Mouse (Mus musculus): ENCODE measurements at regions not wholly inside any gene's neighbourhood (a gene's known extent, or its start where the extent isn't known, plus 50 kb on each side); places are given as distances from the start of the nearest gene placed in this dataset.

GRCm38 (mm10) chr19:60148313-60148965 is 78.1 kb downstream of the Fam204a start:
- DNase-seq (ENCODE audit: low spot score in 2 of 2): no peak
- intact Hi-C loops (cut with DNase I): loop anchor here (10.0 kb wide), 3 partner anchors 166 to 734 kb away; partner anchors contain the start of gene Rab11fip2

GRCm38 (mm10) chr19:60146451-60147190 is 79.9 kb downstream of the Fam204a start:
- intact Hi-C loops (cut with DNase I): loop anchor here (10.0 kb wide), 3 partner anchors 168 to 732 kb away; partner anchors contain the start of gene Rab11fip2
- DNase-seq (ENCODE audit: low spot score in 2 of 2): no peak

- no peak for DNase-seq (ENCODE audit: low spot score in 2 of 2)
- intact Hi-C loops (cut with DNase I): loop anchor here (2.0 to 10.0 kb wide), 4 partner anchors 170 to 730 kb away; partner anchors contain the start of gene Rab11fip2
Observed at GRCm38 (mm10) chr19:60145242-60145641, 81.3 kb downstream of the Fam204a start.

- intact Hi-C loops (cut with DNase I): loop anchor here (2.0 to 10.0 kb wide), 5 partner anchors 170 to 730 kb away; partner anchors contain the start of gene Rab11fip2
- DNase-seq (ENCODE audit: low spot score in 2 of 2): peak; percentile 78 to 85
Observed at GRCm38 (mm10) chr19:60144336-60144989, 82.0 kb downstream of the Fam204a start.

- intact Hi-C loops (cut with DNase I): no loop called here
- no peak for DNase-seq (ENCODE audit: low spot score in 2 of 2)
Observed at GRCm38 (mm10) chr19:60138881-60139280, 87.6 kb downstream of the Fam204a start.

- intact Hi-C loops (cut with DNase I): no loop called here
- no peak for DNase-seq (ENCODE audit: low spot score in 2 of 2)
Observed at GRCm38 (mm10) chr19:60136491-60136890, 90.0 kb downstream of the Fam204a start.

GRCm38 (mm10) chr19:60134447-60135328 is 91.8 kb downstream of the Fam204a start:
- no peak for DNase-seq (ENCODE audit: low spot score in 2 of 2)

GRCm38 (mm10) chr19:60129635-60130034 is 96.9 kb downstream of the Fam204a start:
- no peak for DNase-seq (ENCODE audit: low spot score in 2 of 2)
- intact Hi-C loops (cut with DNase I): no loop called here

More at GRCm38 (mm10) chr19:60134447-60135328, 91.8 kb downstream of the Fam204a start:
- intact Hi-C loops (cut with DNase I): no loop called here

- intact Hi-C loops (cut with DNase I): no loop called here
- no peak for DNase-seq (ENCODE audit: low spot score in 2 of 2)
Observed at GRCm38 (mm10) chr19:60124638-60125037, 101.9 kb downstream of the Fam204a start.

- intact Hi-C loops (cut with DNase I): no loop called here
Observed at GRCm38 (mm10) chr19:60120917-60121316, 105.6 kb downstream of the Fam204a start.

GRCm38 (mm10) chr19:60119051-60119450 is 107.5 kb downstream of the Fam204a start:
- DNase-seq (ENCODE audit: low spot score in 2 of 2): no peak
- intact Hi-C loops (cut with DNase I): no loop called here

More at GRCm38 (mm10) chr19:60120917-60121316, 105.6 kb downstream of the Fam204a start:
- DNase-seq (ENCODE audit: low spot score in 2 of 2): no peak

- intact Hi-C loops (cut with DNase I): no loop called here
- DNase-seq (ENCODE audit: low spot score in 2 of 2): no peak
Observed at GRCm38 (mm10) chr19:60113666-60114388, 112.7 kb downstream of the Fam204a start.

- no peak for DNase-seq (ENCODE audit: low spot score in 2 of 2)
- intact Hi-C loops (cut with DNase I): no loop called here
Observed at GRCm38 (mm10) chr19:60110278-60110677, 116.2 kb downstream of the Fam204a start.

GRCm38 (mm10) chr19:60109488-60109887 is 117.0 kb downstream of the Fam204a start:
- DNase-seq (ENCODE audit: low spot score in 2 of 2): no peak
- intact Hi-C loops (cut with DNase I): no loop called here

- intact Hi-C loops (cut with DNase I): no loop called here
- no peak for DNase-seq (ENCODE audit: low spot score in 2 of 2)
Observed at GRCm38 (mm10) chr19:60097915-60098314, 128.6 kb downstream of the Fam204a start.

GRCm38 (mm10) chr19:60074986-60075385 is 131.5 kb upstream of the Rab11fip2 start:
- DNase-seq (ENCODE audit: low spot score in 2 of 2): no peak
- intact Hi-C loops (cut with DNase I): no loop called here

- DNase-seq (ENCODE audit: low spot score in 2 of 2): no peak
- intact Hi-C loops (cut with DNase I): no loop called here
Observed at GRCm38 (mm10) chr19:60073328-60073727, 129.9 kb upstream of the Rab11fip2 start.

- no peak for DNase-seq (ENCODE audit: low spot score in 2 of 2)
- intact Hi-C loops (cut with DNase I): no loop called here
Observed at GRCm38 (mm10) chr19:60066183-60066582, 122.7 kb upstream of the Rab11fip2 start.

Measured in left cerebral cortex, postnatal 14 days (tissue).